Mouse (Mus musculus) liver, embryonic 14.5 days (tissue): ENCODE data around the gene Glp2r.

ENCODE experiments used
- CTCF ChIP-seq: IDR thresholded peaks from 2 replicates; pipeline ENCODE4 v1.5.1; 2016; ENCODE audit warnings: antibody characterized with exemption, low read depth, control low read depth
- EP300 ChIP-seq: IDR thresholded peaks from 2 replicates; pipeline ENCODE4 v1.6.1; 2016; ENCODE audit warnings: antibody characterized with exemption, low read depth

DNA sequence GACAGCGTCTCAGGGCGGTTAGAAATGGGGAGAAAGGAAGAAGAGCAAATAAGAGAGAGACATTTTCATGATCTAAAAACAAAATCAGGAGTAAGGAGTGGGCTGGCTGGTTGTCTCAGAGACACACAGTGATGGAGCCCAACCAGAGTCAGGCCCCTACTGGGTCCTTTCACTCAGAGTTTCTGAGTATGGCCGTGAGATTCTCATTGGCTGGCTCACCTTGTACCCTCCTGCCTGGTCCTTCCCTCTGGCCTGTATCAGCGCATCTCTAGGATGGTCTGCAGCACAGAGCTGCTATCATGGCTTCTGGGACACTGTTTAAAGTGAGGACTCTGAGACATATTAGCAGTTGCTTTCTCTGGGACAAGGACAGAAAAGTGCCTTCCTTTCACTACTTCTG, 116.4 kb downstream of the Glp2r start:
- TF ChIP-seq CTCF (no peak), EP300 (no peak)
